Mouse (Mus musculus) intestine, embryonic 15.5 days (tissue): ENCODE results near the gene Rpl23. TPM values are rescaled to one million over a fixed set of nuclear protein-coding genes. Genes with fewer than 3 reads are reported as not detected.

ENCODE experiments used
- ATAC-seq: fragments of 200-750 bp; cut with Nextera tagmentation; 2 replicates; pipeline ENCODE4 v1.8.0; 2017; ENCODE audit warnings: moderate TSS enrichment, moderate library complexity
- H3K27ac ChIP-seq: fragments of 300-500 bp; sonication (generic); 2 replicates; pipeline ENCODE4 v1.5.1; 2015; ENCODE audit warnings: mild to moderate bottlenecking, inconsistent platforms
- H3K27me3 ChIP-seq: fragments of 300-500 bp; sonication (generic); replicated peaks from 2 replicates; pipeline ENCODE4 v1.6.1; 2015; ENCODE audit warnings: inconsistent platforms
- H3K36me3 ChIP-seq: fragments of 300-500 bp; sonication (generic); 2 replicates; pipeline ENCODE4 v1.6.1; 2015; ENCODE audit warnings: inconsistent platforms
- H3K4me1 ChIP-seq: fragments of 300-500 bp; sonication (generic); replicated peaks from 2 replicates; pipeline ENCODE4 v1.6.1; 2015; ENCODE audit warnings: inconsistent platforms
- H3K4me2 ChIP-seq: fragments of 300-500 bp; sonication (generic); replicated peaks from 2 replicates; pipeline ENCODE4 v1.6.1; 2015; ENCODE audit warnings: mild to moderate bottlenecking, inconsistent platforms
- H3K4me3 ChIP-seq: fragments of 300-500 bp; sonication (generic); replicated peaks from 2 replicates; pipeline ENCODE4 v1.5.1; 2015; ENCODE audit warnings: inconsistent platforms
- H3K9ac ChIP-seq: fragments of 300-500 bp; sonication (generic); 2 replicates; pipeline ENCODE4 v1.6.1; 2015; ENCODE audit warnings: inconsistent platforms
- H3K9me3 ChIP-seq: fragments of 300-500 bp; sonication (generic); 2 replicates; pipeline ENCODE4 v1.6.1; 2016; ENCODE audit warnings: inconsistent platforms
- WGBS: fragments of 180-500 bp; shearing (Covaris S2); methylation state at CpG from one replicate; pipeline ENCODE4 v1.1.7; 2015; 5-methylcytosine and 5-hydroxymethylcytosine counted together
- polyA plus RNA-seq: library from polyadenylated mRNA; unstranded; fragments of >200 nt; fragmentation: Nextera tagmentation; extraction: Ambion mirVana; gene quantifications from 2 replicates; pipeline ENCODE4 v1.2.1, GENCODE M21; 2015

Rpl23 gene
- polyA plus RNA-seq, 1 experiment from 2014 or later, result 606 TPM

GRCm38 (mm10) chr11:97821401-97822064 lies 39.3 kb upstream of the Rpl23 start:
- 89% methylated on average over 8 of the region's 8 CpGs for WGBS
- Histone ChIP-seq H3K4me3 (no peak overlapping the region), H3K4me1 (peaks cover 58% of the 10 kb centered on the region), H3K27ac (0 out of 2 replicates have a peak overlapping the region, but pooled peaks have one; percentile 27), H3K9me3 (no peaks in the 10 kb centered on the region), H3K36me3 (peaks cover 29% of the 10 kb centered on the region), H3K27me3 (no peaks in the 10 kb centered on the region), H3K9ac (no peak overlapping the region), H3K4me2 (no peak overlapping the region)
- ATAC-seq, result no peak

GRCm38 (mm10) chr11:97820840-97821239 lies 38.6 kb upstream of the Rpl23 start:
- Histone ChIP-seq H3K4me3 (no peak overlapping the region), H3K9me3 (no peaks in the 10 kb centered on the region), H3K4me2 (no peak overlapping the region), H3K27me3 (no peaks in the 10 kb centered on the region), H3K27ac (0 out of 2 replicates have a peak overlapping the region, but pooled peaks have one; percentile 27), H3K4me1 (peaks cover 62% of the 10 kb centered on the region), H3K36me3 (peaks cover 29% of the 10 kb centered on the region), H3K9ac (no peak overlapping the region)
- peak; percentile 48 for ATAC-seq
- WGBS, result 38% methylated on average over 4 of the region's 4 CpGs

GRCm38 (mm10) chr11:97819923-97820322 lies 37.7 kb upstream of the Rpl23 start:
- H3K9me3 ChIP-seq, result no peaks in the 10 kb centered on the region
- H3K9ac ChIP-seq, result no peak overlapping the region
- peaks cover 62% of the 10 kb centered on the region for H3K4me1 ChIP-seq
- no peaks in the 10 kb centered on the region for H3K27me3 ChIP-seq
- peaks cover 30% of the 10 kb centered on the region for H3K36me3 ChIP-seq
- H3K27ac ChIP-seq, result 0 out of 2 replicates have a peak overlapping the region, but pooled peaks have one; percentile 0
- no peak overlapping the region for H3K4me2 ChIP-seq
- no peak for ATAC-seq
- no peak overlapping the region for H3K4me3 ChIP-seq
- WGBS, result 68% methylated on average over 5 of the region's 5 CpGs

- Histone ChIP-seq H3K4me3 (no peak overlapping the region), H3K4me1 (peaks cover 61% of the 10 kb centered on the region), H3K9me3 (no peaks in the 10 kb centered on the region), H3K27ac (no peak overlapping the region), H3K9ac (no peak overlapping the region), H3K27me3 (no peaks in the 10 kb centered on the region), H3K4me2 (no peak overlapping the region), H3K36me3 (peaks cover 26% of the 10 kb centered on the region; the same call in 1 of the 2 replicates)
- no peak for ATAC-seq
- WGBS, result 54% methylated on average over 4 of the region's 4 CpGs
These were observed 36.9 kb upstream of the Rpl23 start for GRCm38 (mm10) chr11:97819102-97819501.

- peaks cover 67% of the 10 kb centered on the region for H3K4me1 ChIP-seq
- 8% methylated on average over 4 of the region's 4 CpGs for WGBS
- H3K27me3 ChIP-seq, result no peaks in the 10 kb centered on the region
- H3K4me2 ChIP-seq, result 0 out of 2 replicates have a peak overlapping the region, but pooled peaks have one; percentile 11
- H3K36me3 ChIP-seq, result peaks cover 31% of the 10 kb centered on the region; the same call in 1 of the 2 replicates
- no peaks in the 10 kb centered on the region for H3K9me3 ChIP-seq
- H3K4me3 ChIP-seq, result no peak overlapping the region
- no peak overlapping the region for H3K9ac ChIP-seq
- H3K27ac ChIP-seq, result peak overlapping the region; percentile 40; the same call in 1 of the 2 replicates
- ATAC-seq, result 0 out of 2 replicates have a peak, but pooled peaks have one; percentile 9
These were observed 36.3 kb upstream of the Rpl23 start for GRCm38 (mm10) chr11:97818571-97818970.

- WGBS, result 44% methylated on average over 6 of the region's 6 CpGs
- peak overlapping the region; percentile 40; the same call in 1 of the 2 replicates for H3K27ac ChIP-seq
- no peak overlapping the region for H3K9ac ChIP-seq
- H3K27me3 ChIP-seq, result no peaks in the 10 kb centered on the region
- no peak overlapping the region for H3K4me2 ChIP-seq
- H3K36me3 ChIP-seq, result peaks cover 32% of the 10 kb centered on the region; the same call in 1 of the 2 replicates
- H3K4me3 ChIP-seq, result no peak overlapping the region
- peaks cover 70% of the 10 kb centered on the region for H3K4me1 ChIP-seq
- no peaks in the 10 kb centered on the region for H3K9me3 ChIP-seq
- ATAC-seq, result no peak
These were observed 35.8 kb upstream of the Rpl23 start for GRCm38 (mm10) chr11:97818003-97818402.

- H3K27ac ChIP-seq, result peak overlapping the region; percentile 77
- no peak overlapping the region for H3K9ac ChIP-seq
- H3K27me3 ChIP-seq, result no peaks in the 10 kb centered on the region
- H3K4me2 ChIP-seq, result no peak overlapping the region; the same call in 1 of the 2 replicates
- ATAC-seq, result peak; percentile 64
- H3K4me3 ChIP-seq, result no peak overlapping the region
- H3K36me3 ChIP-seq, result peaks cover 29% of the 10 kb centered on the region; the same call in 1 of the 2 replicates
- H3K4me1 ChIP-seq, result peaks cover 71% of the 10 kb centered on the region
- H3K9me3 ChIP-seq, result no peaks in the 10 kb centered on the region
- WGBS, result 37% methylated on average over 5 of the region's 5 CpGs
These were observed 35.1 kb upstream of the Rpl23 start for GRCm38 (mm10) chr11:97817379-97817778.

GRCm38 (mm10) chr11:97816916-97817315 lies 34.7 kb upstream of the Rpl23 start:
- H3K4me2 ChIP-seq, result 0 out of 2 replicates have a peak overlapping the region, but pooled peaks have one; percentile 2
- H3K27ac ChIP-seq, result peak overlapping the region; percentile 65
- no peak overlapping the region for H3K4me3 ChIP-seq
- H3K27me3 ChIP-seq, result no peaks in the 10 kb centered on the region
- H3K36me3 ChIP-seq, result peaks cover 29% of the 10 kb centered on the region; the same call in 1 of the 2 replicates
- 43% methylated on average over 9 of the region's 9 CpGs for WGBS
- no peak for ATAC-seq
- H3K4me1 ChIP-seq, result peaks cover 75% of the 10 kb centered on the region
- H3K9me3 ChIP-seq, result no peaks in the 10 kb centered on the region
- H3K9ac ChIP-seq, result 0 out of 2 replicates have a peak overlapping the region, but pooled peaks have one; percentile 0

- Histone ChIP-seq H3K4me1 (peaks cover 77% of the 10 kb centered on the region), H3K4me3 (no peak overlapping the region), H3K9me3 (no peaks in the 10 kb centered on the region), H3K9ac (no peak overlapping the region), H3K36me3 (peaks cover 26% of the 10 kb centered on the region; the same call in 1 of the 2 replicates), H3K27ac (0 out of 2 replicates have a peak overlapping the region, but pooled peaks have one; percentile 65), H3K27me3 (no peaks in the 10 kb centered on the region), H3K4me2 (no peak overlapping the region; the same call in 1 of the 2 replicates)
- no peak for ATAC-seq
- WGBS, result 77% methylated on average over 5 of the region's 5 CpGs
These were observed 33.9 kb upstream of the Rpl23 start for GRCm38 (mm10) chr11:97816176-97816575.

GRCm38 (mm10) chr11:97815736-97816135 lies 33.5 kb upstream of the Rpl23 start:
- Histone ChIP-seq H3K9ac (no peak overlapping the region), H3K27ac (0 out of 2 replicates have a peak overlapping the region, but pooled peaks have one; percentile 65), H3K4me3 (no peak overlapping the region), H3K4me2 (no peak overlapping the region), H3K9me3 (no peaks in the 10 kb centered on the region), H3K4me1 (peaks cover 76% of the 10 kb centered on the region), H3K36me3 (peaks cover 24% of the 10 kb centered on the region; the same call in 1 of the 2 replicates), H3K27me3 (no peaks in the 10 kb centered on the region)
- WGBS, result 77% methylated on average over 11 of the region's 11 CpGs
- ATAC-seq, result no peak

GRCm38 (mm10) chr11:97813746-97814515 lies 31.7 kb upstream of the Rpl23 start:
- Histone ChIP-seq H3K27me3 (no peaks in the 10 kb centered on the region), H3K9me3 (no peaks in the 10 kb centered on the region), H3K4me2 (no peak overlapping the region), H3K9ac (no peak overlapping the region), H3K27ac (peak overlapping the region; percentile 89), H3K36me3 (peaks cover 24% of the 10 kb centered on the region; the same call in 1 of the 2 replicates), H3K4me1 (peaks cover 88% of the 10 kb centered on the region), H3K4me3 (no peak overlapping the region)
- ATAC-seq, result no peak
- 72% methylated on average over 17 of the region's 17 CpGs for WGBS

- Histone ChIP-seq H3K4me1 (peaks cover 88% of the 10 kb centered on the region), H3K9ac (no peak overlapping the region), H3K4me2 (peak overlapping the region; percentile 36), H3K4me3 (no peak overlapping the region), H3K9me3 (no peaks in the 10 kb centered on the region), H3K27me3 (no peaks in the 10 kb centered on the region), H3K36me3 (peaks cover 28% of the 10 kb centered on the region; the same call in 1 of the 2 replicates), H3K27ac (peak overlapping the region; percentile 89)
- WGBS, result 39% methylated on average over 7 of the region's 7 CpGs
- peak; percentile 39 for ATAC-seq
These were observed 30.8 kb upstream of the Rpl23 start for GRCm38 (mm10) chr11:97813085-97813484.
